ENCODE assay signal across 9 mouse cellular contexts in the genomic region with DNA sequence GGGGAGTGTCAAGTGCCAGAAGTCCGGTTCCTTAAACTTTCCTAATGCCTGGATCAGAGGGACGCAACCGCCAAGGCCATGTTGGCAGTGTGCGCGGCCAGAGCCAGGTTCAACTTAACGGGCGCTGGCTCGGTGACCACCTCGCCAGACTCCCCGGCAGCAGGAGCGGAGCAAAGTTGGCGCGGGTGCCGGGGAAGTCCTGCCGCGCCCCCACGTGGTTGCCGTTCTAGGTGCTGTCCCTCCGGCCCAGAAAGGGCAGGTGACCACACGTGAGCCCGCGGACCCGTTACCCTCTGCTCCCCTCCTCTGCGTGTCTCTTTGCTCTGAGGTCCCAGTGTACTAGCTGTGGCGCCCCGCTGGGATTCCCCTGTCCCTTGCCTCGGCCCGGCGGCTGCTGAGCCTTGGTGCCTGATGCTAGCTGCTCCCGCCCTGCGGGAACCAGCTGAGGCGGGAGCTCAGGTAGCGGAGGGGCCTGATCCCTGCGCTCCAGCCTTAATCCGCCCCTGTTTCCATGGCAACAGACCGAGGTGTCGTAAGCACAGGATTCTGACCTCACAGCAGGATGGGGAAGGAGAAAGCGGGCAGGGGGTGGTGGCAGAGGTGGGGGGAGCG. TPM values are rescaled to one million over a fixed set of nuclear protein-coding genes. Genes with fewer than 3 reads are reported as not detected.
DNase-seq lines count a peak whose midpoint lies in the region; ATAC-seq and TF ChIP-seq lines count a peak whose summit lies in the region.
"Had no signal": no experiment of that assay in that cellular context is flagged by ENCODE, and none has a peak within 500 bp of the region (broad histone marks: within the 10 kb centered on the region; RNA-seq: fewer than 3 reads in every experiment).

No protein-coding gene starts in this region.

- no peaks in the 10 kb centered on the region for H3K36me3 ChIP-seq in embryonic facial prominence, embryonic 11.5 days (replicated peaks; ENCODE audit: control insufficient read depth, insufficient read depth, low read depth, low read length)
- no peaks in the 10 kb centered on the region for H3K36me3 ChIP-seq in hindbrain, embryonic 12.5 days
- H3K36me3 ChIP-seq in limb, embryonic 13.5 days, result no peaks in the 10 kb centered on the region
- no peaks in the 10 kb centered on the region for H3K36me3 ChIP-seq in myocyte (ENCODE audit: control insufficient read depth, insufficient read depth)

- no peak overlapping the region for H3ac ChIP-seq in myocyte (ENCODE audit: control insufficient read depth, insufficient read length)

- H3K27me3 ChIP-seq in embryonic facial prominence, embryonic 11.5 days (ENCODE audit: control insufficient read depth, insufficient read depth, low read length), result peaks cover 33% of the 10 kb centered on the region
- peaks cover 86% of the 10 kb centered on the region for H3K27me3 ChIP-seq in hindbrain, embryonic 12.5 days
- peaks cover 82% of the 10 kb centered on the region for H3K27me3 ChIP-seq in limb, embryonic 13.5 days
- peaks cover 36% of the 10 kb centered on the region for H3K27me3 ChIP-seq in myocyte (ENCODE audit: control insufficient read depth, insufficient read depth, insufficient read length)

- peaks cover 17% of the 10 kb centered on the region for H3K4me1 ChIP-seq in embryonic facial prominence, embryonic 11.5 days (ENCODE audit: control insufficient read depth, insufficient read depth, low read length)
- peaks cover 38% of the 10 kb centered on the region for H3K4me1 ChIP-seq in hindbrain, embryonic 12.5 days
- H3K4me1 ChIP-seq in limb, embryonic 13.5 days, result peaks cover 39% of the 10 kb centered on the region

- H3K9me3 ChIP-seq in embryonic facial prominence, embryonic 11.5 days (replicated peaks; ENCODE audit: control insufficient read depth, low read length), result no peaks in the 10 kb centered on the region
- H3K9me3 ChIP-seq in hindbrain, embryonic 12.5 days (replicated peaks), result no peaks in the 10 kb centered on the region
- H3K9me3 ChIP-seq in limb, embryonic 13.5 days, result no peaks in the 10 kb centered on the region

- H3K4me3 ChIP-seq in embryonic facial prominence, embryonic 11.5 days (ENCODE audit: low read depth, low read length), result peak overlapping the region; percentile 43
- H3K4me3 ChIP-seq in hindbrain, embryonic 12.5 days, result peak overlapping the region; percentile 48
- peak overlapping the region; percentile 52 for H3K4me3 ChIP-seq in limb, embryonic 13.5 days
- H3K4me3 ChIP-seq in myocyte, result no peak overlapping the region

- H3K9ac ChIP-seq in embryonic facial prominence, embryonic 11.5 days (replicated peaks; ENCODE audit: low read length), result peak overlapping the region; percentile 22; the same call in 1 of the 2 replicates
- H3K9ac ChIP-seq in hindbrain, embryonic 12.5 days, result peak overlapping the region; percentile 57
- H3K9ac ChIP-seq in limb, embryonic 13.5 days, result peak overlapping the region; percentile 60

- DNase-seq in layer of hippocampus, adult 9-11 months, result peak; percentile 69
- DNase-seq in layer of hippocampus, adult 9-10 months (ENCODE audit: low spot score), result no peak
- DNase-seq in adrenal gland, adult 2 months, result peak; percentile 68
- DNase-seq in embryonic facial prominence, embryonic 11.5 days (ENCODE audit: low spot score), result peak; percentile 88
- peak; percentile 50 for DNase-seq in yolk sac, embryonic 10.5 days (ENCODE audit: low spot score)

- TF ChIP-seq POLR2A in myocyte (IDR thresholded peaks at IDR 0.05; ENCODE audit: insufficient read length, low read depth), result no peak

- no peaks in the 10 kb centered on the region for H3K79me2 ChIP-seq in myocyte (ENCODE audit: control insufficient read depth, insufficient read depth)

- H3K27ac ChIP-seq in embryonic facial prominence, embryonic 11.5 days (replicated peaks; ENCODE audit: low read depth, low read length), result no peak overlapping the region
- no peak overlapping the region for H3K27ac ChIP-seq in hindbrain, embryonic 12.5 days
- no peak overlapping the region for H3K27ac ChIP-seq in limb, embryonic 13.5 days

- WGBS in embryonic facial prominence, embryonic 11.5 days, result 2% methylated on average over 39 of the region's 39 CpGs
- under 1% methylated on average over 37 of the region's 39 CpGs for WGBS in hindbrain, embryonic 12.5 days
- WGBS in limb, embryonic 13.5 days, result 0% methylated on average over 39 of the region's 39 CpGs

- H3K4me2 ChIP-seq in embryonic facial prominence, embryonic 11.5 days (ENCODE audit: low read depth, low read length), result peak overlapping the region; percentile 89
- H3K4me2 ChIP-seq in hindbrain, embryonic 12.5 days (replicated peaks), result peak overlapping the region; percentile 77
- peak overlapping the region; percentile 90 for H3K4me2 ChIP-seq in limb, embryonic 13.5 days (replicated peaks)
- peak overlapping the region; percentile 74 for H3K4me2 ChIP-seq in myocyte (ENCODE audit: low read depth)

- peak; percentile 46; the same call in 1 of the 2 replicates for ATAC-seq in embryonic facial prominence, embryonic 11.5 days (replicated peaks; ENCODE audit: insufficient number of reproducible peaks, low FRiP score, low TSS enrichment, low read depth)
- no peak for ATAC-seq in hindbrain, embryonic 12.5 days (ENCODE audit: low FRiP score)
- ATAC-seq in limb, embryonic 13.5 days (ENCODE audit: low FRiP score, low read depth), result no peak
- ATAC-seq: Patski had no signal

TF ChIP-seq in myocyte, 11 proteins besides CTCF, POLR2A, EP300 and RAD21:
- no peak for TF ChIP-seq MYOG (IDR thresholded peaks at IDR 0.05; ENCODE audit: control insufficient read depth in 1 of 3, insufficient read depth in 1 of 3, insufficient read length in 2 of 3, low read depth in 2 of 3)
- TF ChIP-seq TCF12 (IDR thresholded peaks at IDR 0.05; ENCODE audit: insufficient read depth, poor library complexity, severe bottlenecking), result no peak
- no peak for TF ChIP-seq REST (IDR thresholded peaks at IDR 0.05; ENCODE audit: insufficient read depth, insufficient read length)
- TF ChIP-seq USF1 (IDR thresholded peaks at IDR 0.05; ENCODE audit: low read depth), result no peak
- no peak for TF ChIP-seq MYOD1 (IDR thresholded peaks at IDR 0.05; ENCODE audit: control insufficient read depth in 1 of 3, insufficient read length in 2 of 3, low read depth in 2 of 3)
- TF ChIP-seq E2F4 (IDR thresholded peaks at IDR 0.05; ENCODE audit: insufficient read depth), result no peak
- no peak for TF ChIP-seq CEBPB (IDR thresholded peaks at IDR 0.05; ENCODE audit: insufficient read depth, poor library complexity, severe bottlenecking)
- TF ChIP-seq MAX (IDR thresholded peaks at IDR 0.05; ENCODE audit: low read depth), result no peak
- no peak for TF ChIP-seq SRF (IDR thresholded peaks at IDR 0.05; ENCODE audit: control insufficient read depth, insufficient read length, low read depth)
- TF ChIP-seq TCF3 (IDR thresholded peaks at IDR 0.05; ENCODE audit: insufficient read length, low read depth), result no peak
- TF ChIP-seq POLR2AphosphoS2 (IDR thresholded peaks at IDR 0.05; ENCODE audit: insufficient read length, low read depth), result no peak

RNA-seq across cellular contexts. Expression of a gene that starts 1.4 kb away (rescaled TPM):
- total RNA-seq in adrenal gland, adult 2 months (2021), result 10 to 100 TPM; 29.2 to 58.9 TPM
- polyA plus RNA-seq in adrenal gland, adult 2 months (2012; rRNA removed), result 48.1 and 62.9 TPM in 2 replicates
- 2.0 and 2.6 TPM in 2 replicates for polyA plus RNA-seq in embryonic facial prominence, embryonic 11.5 days (2014; fragmentation: Nextera tagmentation; extraction: Ambion mirVana)
- 5.1 and 5.8 TPM in 2 replicates for polyA plus RNA-seq in hindbrain, embryonic 12.5 days (2016; fragmentation: Nextera tagmentation; extraction: Ambion mirVana)
- polyA plus RNA-seq in limb, embryonic 13.5 days (2015; fragmentation: Nextera tagmentation; extraction: Ambion mirVana), result 2.3 and 3.1 TPM in 2 replicates
- 0.16 TPM for polyA plus RNA-seq in myocyte (2012; fragmentation: generic; extraction: Trizol)

RNA-seq across cellular contexts. Expression of a gene that starts 3.9 kb away (rescaled TPM):
- total RNA-seq in adrenal gland, adult 2 months (2021), result 10 to 100 TPM; 32.3 to 37.4 TPM
- polyA plus RNA-seq in adrenal gland, adult 2 months (2012; rRNA removed), result 72.0 and 87.5 TPM in 2 replicates
- polyA plus RNA-seq in embryonic facial prominence, embryonic 11.5 days (2014; fragmentation: Nextera tagmentation; extraction: Ambion mirVana), result 20.0 and 23.2 TPM in 2 replicates
- 14.8 and 18.6 TPM in 2 replicates for polyA plus RNA-seq in hindbrain, embryonic 12.5 days (2016; fragmentation: Nextera tagmentation; extraction: Ambion mirVana)
- polyA plus RNA-seq in limb, embryonic 13.5 days (2015; fragmentation: Nextera tagmentation; extraction: Ambion mirVana), result 23.9 and 24.9 TPM in 2 replicates
- polyA plus RNA-seq in myocyte (2012; fragmentation: generic; extraction: Trizol), result 15.8 TPM

RNA-seq across cellular contexts. Expression of a gene that starts 16.3 kb away (rescaled TPM):
- total RNA-seq in adrenal gland, adult 2 months (2021), result 10 to 100 TPM; 20.4 to 26.5 TPM
- polyA plus RNA-seq in adrenal gland, adult 2 months (2012; rRNA removed), result 7.0 and 7.4 TPM in 2 replicates
- polyA plus RNA-seq in embryonic facial prominence, embryonic 11.5 days (2014; fragmentation: Nextera tagmentation; extraction: Ambion mirVana), result 37.3 and 37.5 TPM in 2 replicates
- 23.8 and 24.5 TPM in 2 replicates for polyA plus RNA-seq in hindbrain, embryonic 12.5 days (2016; fragmentation: Nextera tagmentation; extraction: Ambion mirVana)
- 27.8 and 29.5 TPM in 2 replicates for polyA plus RNA-seq in limb, embryonic 13.5 days (2015; fragmentation: Nextera tagmentation; extraction: Ambion mirVana)
- 12.2 TPM for polyA plus RNA-seq in myocyte (2012; fragmentation: generic; extraction: Trizol)

RNA-seq across cellular contexts. Expression of a gene that starts 25.6 kb away (rescaled TPM):
- 10 to 100 TPM in 1 of 2 experiments, 1 to 10 TPM in 1; 7.5 to 15.4 TPM for total RNA-seq in adrenal gland, adult 2 months (2021)
- 25.9 and 26.9 TPM in 2 replicates for polyA plus RNA-seq in adrenal gland, adult 2 months (2012; rRNA removed)
- 3.2 and 3.6 TPM in 2 replicates for polyA plus RNA-seq in embryonic facial prominence, embryonic 11.5 days (2014; fragmentation: Nextera tagmentation; extraction: Ambion mirVana)
- polyA plus RNA-seq in hindbrain, embryonic 12.5 days (2016; fragmentation: Nextera tagmentation; extraction: Ambion mirVana), result 11.3 and 15.8 TPM in 2 replicates
- polyA plus RNA-seq in limb, embryonic 13.5 days (2015; fragmentation: Nextera tagmentation; extraction: Ambion mirVana), result 28.2 and 29.3 TPM in 2 replicates
- 0.11 TPM for polyA plus RNA-seq in myocyte (2012; fragmentation: generic; extraction: Trizol)
